Mouse (Mus musculus) ES-Bruce4 (cell line): ENCODE measurements around the gene Acot7. TPM values are rescaled to one million over a fixed set of nuclear protein-coding genes. Genes with fewer than 3 reads are reported as not detected.

Source experiments
- H3K27ac ChIP-seq: 2 replicates; pipeline ENCODE4 v1.5.1; 2012; ENCODE audit warnings: low read length, inconsistent platforms; ENCODE audit not compliant: insufficient read depth
- H3K27me3 ChIP-seq: 2 replicates; pipeline ENCODE4 v1.6.1; 2012; ENCODE audit warnings: mild to moderate bottlenecking, low read length, inconsistent platforms; ENCODE audit not compliant: control insufficient read depth, poor library complexity, insufficient read depth, severe bottlenecking
- H3K36me3 ChIP-seq: 2 replicates; pipeline ENCODE4 v1.6.1; 2012; ENCODE audit warnings: inconsistent platforms, mild to moderate bottlenecking, low read length, moderate library complexity; ENCODE audit not compliant: control insufficient read depth, poor library complexity, insufficient read depth, severe bottlenecking
- H3K4me1 ChIP-seq: one replicate; pipeline ENCODE4 v1.8.1; 2011; ENCODE audit warnings: low read length; ENCODE audit not compliant: control insufficient read depth, insufficient read depth
- H3K4me3 ChIP-seq: 2 replicates; pipeline ENCODE4 v1.5.1; 2011; ENCODE audit warnings: low read depth, mild to moderate bottlenecking, low read length
- H3K9ac ChIP-seq: 2 replicates; pipeline ENCODE4 v1.6.1; 2012; ENCODE audit warnings: low read depth, mild to moderate bottlenecking, inconsistent platforms; ENCODE audit not compliant: poor library complexity, severe bottlenecking
- H3K9me3 ChIP-seq: replicated peaks from 2 replicates; pipeline ENCODE4 v1.6.1; 2012; ENCODE audit warnings: mild to moderate bottlenecking, low read length, inconsistent platforms; ENCODE audit not compliant: control insufficient read depth, poor library complexity, insufficient read depth, severe bottlenecking
- CTCF ChIP-seq: IDR thresholded peaks from one replicate; pipeline ENCODE4 v1.8.1; 2011; ENCODE audit warnings: low read depth, low read length
- EP300 ChIP-seq: IDR thresholded peaks from 2 replicates; pipeline ENCODE4 v1.6.1; 2011; ENCODE audit warnings: low read depth, low read length; ENCODE audit not compliant: insufficient read depth
- POLR2A ChIP-seq: IDR thresholded peaks from one replicate; pipeline ENCODE4 v1.8.1; 2011; ENCODE audit warnings: low read length; ENCODE audit not compliant: insufficient read depth
- polyA plus RNA-seq: library from polyadenylated mRNA; stranded (reverse); fragments of >200 nt; gene quantifications from 2 replicates; pipeline ENCODE4 v1.2.4, GENCODE M21; 2011; ENCODE audit warnings: low read depth; ENCODE audit not compliant: missing spikeins, insufficient read depth, insufficient read length

The Acot7 gene
- polyA plus RNA-seq, 1 experiment = 49.5 TPM

GRCm38 (mm10) chr4:152262187-152262586 lies 84.3 kb downstream of the Acot7 start:
- Histone ChIP-seq H3K4me1 (peaks cover 5% of the 10 kb centered on the region), H3K9ac (no peak overlapping the region)

GRCm38 (mm10) chr4:152263089-152263488 lies 85.2 kb downstream of the Acot7 start:
- Histone ChIP-seq H3K4me3 (no peak overlapping the region), H3K9ac (no peak overlapping the region), H3K9me3 (no peaks in the 10 kb centered on the region), H3K27me3 (no peaks in the 10 kb centered on the region), H3K36me3 (no peaks in the 10 kb centered on the region), H3K4me1 (peaks cover 5% of the 10 kb centered on the region), H3K27ac (no peak overlapping the region)
- no peak for TF ChIP-seq EP300
- TF ChIP-seq CTCF = no peak
- no peak for TF ChIP-seq POLR2A

More at GRCm38 (mm10) chr4:152262187-152262586, 84.3 kb downstream of the Acot7 start:
- Histone ChIP-seq H3K9me3 (no peaks in the 10 kb centered on the region), H3K4me3 (0 out of 2 replicates have a peak overlapping the region, but pooled peaks have one; percentile 1), H3K36me3 (no peaks in the 10 kb centered on the region), H3K27ac (no peak overlapping the region), H3K27me3 (no peaks in the 10 kb centered on the region)
- no peak for TF ChIP-seq POLR2A
- TF ChIP-seq EP300 = no peak
- TF ChIP-seq CTCF = no peak

DNA sequence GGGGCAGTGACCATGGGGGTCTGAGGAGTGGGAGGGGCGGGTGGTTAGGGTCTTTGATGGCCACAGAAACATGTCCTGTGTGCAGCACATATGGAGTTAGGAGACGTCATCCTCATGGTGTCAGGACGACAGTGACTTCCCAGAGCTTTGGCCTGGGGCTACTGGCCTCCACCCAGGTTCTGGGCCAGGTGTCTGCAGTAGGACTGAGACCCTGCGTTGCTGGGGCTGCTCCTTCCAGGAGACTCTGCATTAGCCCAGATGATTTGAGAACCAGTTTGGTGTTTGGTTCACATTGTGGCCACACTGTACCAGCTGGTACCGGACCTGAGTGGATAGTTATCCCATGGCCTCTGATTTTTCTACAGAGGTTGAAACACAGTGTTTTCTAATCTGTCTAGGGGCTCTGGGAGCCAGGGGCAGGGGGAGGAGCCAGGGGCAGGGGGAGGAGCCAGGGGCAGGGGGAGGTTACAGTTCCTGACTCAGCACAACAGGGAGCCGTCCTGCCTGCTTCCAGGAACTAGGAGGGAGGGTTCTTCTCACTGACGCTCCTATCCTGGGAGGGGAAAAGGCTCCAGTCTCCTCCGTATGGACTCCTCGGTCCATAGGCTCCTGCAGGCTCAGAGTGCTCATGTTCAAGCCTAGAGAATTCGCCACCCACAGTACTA lies 85.7 kb downstream of the Acot7 start:
- no peaks in the 10 kb centered on the region for H3K9me3 ChIP-seq
- peak overlapping the region; percentile 22 for H3K4me3 ChIP-seq
- H3K27me3 ChIP-seq = no peaks in the 10 kb centered on the region
- no peaks in the 10 kb centered on the region for H3K36me3 ChIP-seq
- H3K4me1 ChIP-seq = peaks cover 5% of the 10 kb centered on the region
- no peak for TF ChIP-seq EP300
- peak; percentile 40 for TF ChIP-seq POLR2A
- H3K9ac ChIP-seq = peak overlapping the region; percentile 4; the same call in 1 of the 2 replicates
- peak overlapping the region; percentile 19; the same call in 1 of the 2 replicates for H3K27ac ChIP-seq

DNA sequence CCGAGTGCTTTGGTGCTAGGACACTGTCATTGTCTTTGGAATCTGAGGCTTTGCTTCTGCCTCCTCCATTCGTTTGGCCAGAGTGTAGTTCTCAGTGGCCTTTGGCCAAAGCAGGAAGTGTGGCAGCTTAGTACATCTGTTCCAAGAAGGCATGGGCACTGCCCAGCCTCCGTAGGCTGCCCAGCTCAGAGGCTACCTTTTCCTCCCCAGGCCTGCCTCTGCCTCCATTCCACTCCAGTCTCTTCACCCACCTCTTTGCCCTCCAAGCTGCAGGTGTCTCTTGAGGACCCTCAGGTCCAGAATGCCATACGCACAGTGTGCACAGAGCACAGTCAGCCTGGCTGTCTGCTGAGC lies 86.2 kb downstream of the Acot7 start:
- Histone ChIP-seq H3K9ac (peak overlapping the region; percentile 4; the same call in 1 of the 2 replicates), H3K4me3 (peak overlapping the region; percentile 22), H3K9me3 (no peaks in the 10 kb centered on the region), H3K27me3 (no peaks in the 10 kb centered on the region), H3K36me3 (no peaks in the 10 kb centered on the region), H3K4me1 (peaks cover 5% of the 10 kb centered on the region), H3K27ac (peak overlapping the region; percentile 19; the same call in 1 of the 2 replicates)
- TF ChIP-seq EP300 (no peak), POLR2A (no peak), CTCF (no peak)

DNA sequence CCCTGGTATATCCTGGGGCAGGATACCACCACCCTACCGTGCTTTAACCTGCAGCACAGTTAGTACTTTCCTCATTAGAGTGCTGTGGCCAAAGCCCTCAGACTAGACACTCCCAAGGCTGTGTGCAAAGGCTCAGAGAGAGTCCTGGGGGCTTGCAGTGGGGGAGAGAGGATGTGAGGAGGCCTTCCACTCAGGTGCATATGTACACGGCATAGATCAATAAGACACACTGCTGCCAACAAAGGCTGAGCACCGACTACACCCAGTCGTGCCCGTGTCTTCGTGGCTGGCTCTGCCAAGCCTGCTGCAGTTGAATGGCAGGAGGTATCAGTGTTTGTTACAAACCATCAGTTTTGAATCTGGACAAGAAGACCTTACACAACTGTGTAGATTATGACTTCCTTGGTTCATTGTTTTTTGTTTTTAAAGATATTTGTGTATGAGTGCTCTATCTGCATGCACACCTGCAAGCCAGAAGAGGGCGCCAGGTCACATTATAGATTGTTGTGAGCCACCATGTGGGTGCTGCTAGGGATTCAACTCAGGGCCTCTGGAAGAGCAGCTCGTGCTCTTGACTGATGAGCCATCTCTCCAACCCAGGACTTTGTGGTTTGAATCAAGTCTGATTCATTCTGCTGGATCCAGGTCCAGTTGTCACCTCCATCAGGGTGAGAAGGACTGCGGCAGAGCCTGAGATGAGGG lies 87.1 kb downstream of the Acot7 start:
- H3K27ac ChIP-seq = no peak overlapping the region; the same call in 1 of the 2 replicates
- no peaks in the 10 kb centered on the region for H3K9me3 ChIP-seq
- H3K4me1 ChIP-seq = peaks cover 5% of the 10 kb centered on the region
- no peak overlapping the region for H3K4me3 ChIP-seq
- TF ChIP-seq EP300 = no peak
- peak; percentile 66 for TF ChIP-seq CTCF
- H3K9ac ChIP-seq = no peak overlapping the region
- no peaks in the 10 kb centered on the region for H3K27me3 ChIP-seq
- H3K36me3 ChIP-seq = no peaks in the 10 kb centered on the region

- Histone ChIP-seq H3K36me3 (no peaks in the 10 kb centered on the region), H3K9me3 (no peaks in the 10 kb centered on the region), H3K9ac (no peak overlapping the region), H3K27ac (no peak overlapping the region), H3K4me3 (no peak overlapping the region), H3K27me3 (no peaks in the 10 kb centered on the region), H3K4me1 (peaks cover 5% of the 10 kb centered on the region)
- no peak for TF ChIP-seq CTCF
- TF ChIP-seq EP300 = no peak
- TF ChIP-seq POLR2A = no peak
These were observed 87.9 kb downstream of the Acot7 start for GRCm38 (mm10) chr4:152265791-152266190.
